Mouse (Mus musculus) brain, adult 2 months (tissue): Measurements from ENCODE around the gene Arid3c.
"Not testable (repeated sequence)": the region's sequence is repeated elsewhere in the genome, so short reads cannot be mapped to it uniquely, and the experiment has no call there.

Experiments used
- DNase-seq: peaks from one replicate; pipeline ENCODE4 v3.0.0; 2011; ENCODE audit warnings: low read depth, low spot score

Gene Arid3c

GRCm38 (mm10) chr4:41705922-41706754 is 24.8 kb downstream of the Arid3c start:
- no peak for DNase-seq

GRCm38 (mm10) chr4:41704651-41705050 is 26.3 kb downstream of the Arid3c start:
- DNase-seq = no peak

- DNase-seq = not testable (repeated sequence)
Measured at GRCm38 (mm10) chr4:41702226-41702625, 28.7 kb downstream of the Arid3c start.

- not testable (repeated sequence) for DNase-seq
Measured at GRCm38 (mm10) chr4:41700224-41700623, 30.7 kb downstream of the Arid3c start.

- DNase-seq = not testable (repeated sequence)
Measured at GRCm38 (mm10) chr4:41699783-41700182, 31.2 kb downstream of the Arid3c start, which contains the start of gene Il11ra1. Gene Il11ra1, plus strand, starts transcription at chr4:41699989.

- DNase-seq = not testable (repeated sequence)
Measured at GRCm38 (mm10) chr4:41698421-41699016, 32.4 kb downstream of the Arid3c start.

GRCm38 (mm10) chr4:41696930-41697841 is 33.8 kb downstream of the Arid3c start, which contains the start of gene Cntfr:
Gene Cntfr, minus strand, starts transcription at chr4:41697089.
- DNase-seq = peak; percentile 87

GRCm38 (mm10) chr4:41696452-41696851 is 34.5 kb downstream of the Arid3c start:
- not testable (repeated sequence) for DNase-seq

GRCm38 (mm10) chr4:41695800-41696199 is 35.1 kb downstream of the Arid3c start:
- not testable (repeated sequence) for DNase-seq

- not testable (repeated sequence) for DNase-seq
Measured at GRCm38 (mm10) chr4:41693511-41693910, 37.4 kb downstream of the Arid3c start.

GRCm38 (mm10) chr4:41690014-41690413 is 40.9 kb downstream of the Arid3c start:
- DNase-seq = not testable (repeated sequence)

GRCm38 (mm10) chr4:41688562-41688961 is 42.4 kb downstream of the Arid3c start:
- peak; percentile 40 for DNase-seq

- not testable (repeated sequence) for DNase-seq
Measured at GRCm38 (mm10) chr4:41685882-41686492, 45.0 kb downstream of the Arid3c start.

GRCm38 (mm10) chr4:41684931-41685453 is 46.0 kb downstream of the Arid3c start:
- not testable (repeated sequence) for DNase-seq

- DNase-seq = not testable (repeated sequence)
Measured at GRCm38 (mm10) chr4:41684131-41684930, 46.6 kb downstream of the Arid3c start.

GRCm38 (mm10) chr4:41683303-41683702 is 47.6 kb downstream of the Arid3c start:
- not testable (repeated sequence) for DNase-seq

GRCm38 (mm10) chr4:41682789-41683188 is 48.2 kb downstream of the Arid3c start:
- no peak for DNase-seq

- DNase-seq = peak; percentile 29
Measured at GRCm38 (mm10) chr4:41681947-41682346, 49.0 kb downstream of the Arid3c start.

GRCm38 (mm10) chr4:41681176-41681575 is 49.8 kb downstream of the Arid3c start:
- DNase-seq = peak; percentile 87

GRCm38 (mm10) chr4:41679291-41679690 is 51.7 kb downstream of the Arid3c start:
- no peak for DNase-seq
